Mouse (Mus musculus) small intestine, adult 2 months (tissue): ENCODE results near the gene Lrrc37a.

Experiments
- CTCF ChIP-seq: fragments of 200-500 bp; IDR thresholded peaks from 2 replicates; pipeline ENCODE4 v1.5.1; 2012; ENCODE audit warnings: low read depth, mild to moderate bottlenecking, control low read depth, inconsistent platforms, low read length, moderate library complexity, mixed read lengths; ENCODE audit not compliant: insufficient replicate concordance, insufficient read length; ENCODE audit errors: extremely low read depth
- POLR2A ChIP-seq: fragments of 200-500 bp; IDR thresholded peaks from 2 replicates; pipeline ENCODE4 v1.6.1; 2012; ENCODE audit warnings: low read depth, mild to moderate bottlenecking, control low read depth, inconsistent platforms, low read length, moderate library complexity

DNA sequence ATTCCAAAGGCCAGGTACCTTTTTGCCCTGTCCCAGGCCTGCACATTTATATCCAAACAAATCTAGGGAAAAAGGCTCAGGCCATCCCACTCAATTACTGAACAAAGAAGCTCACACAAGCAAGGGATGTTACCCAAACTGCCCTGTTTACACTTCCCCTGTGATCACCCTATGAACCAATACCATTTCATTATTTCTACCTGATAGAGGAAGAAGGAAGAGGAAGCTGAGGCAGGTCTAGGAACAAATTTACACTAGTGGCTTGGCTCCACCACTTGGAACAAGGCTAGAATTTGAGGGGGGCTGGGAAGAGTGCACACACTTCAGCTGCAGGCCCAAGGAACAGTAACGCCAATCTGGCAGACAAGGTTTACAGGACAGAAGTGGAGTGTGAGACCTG is 98.6 kb downstream of the Lrrc37a start:
- TF ChIP-seq CTCF (no peak), POLR2A (no peak)
